Mouse (Mus musculus): Measurements from ENCODE around the gene Sez6l2. TPM values are rescaled to one million over a fixed set of nuclear protein-coding genes. Genes with fewer than 3 reads are reported as not detected.
A peak's percentile ranks its signal among the peaks of the same experiment; 100 is the strongest.

Gene Sez6l2
- polyA plus RNA-seq, 1 experiment from 2014 or later: 0.43 TPM

DNA sequence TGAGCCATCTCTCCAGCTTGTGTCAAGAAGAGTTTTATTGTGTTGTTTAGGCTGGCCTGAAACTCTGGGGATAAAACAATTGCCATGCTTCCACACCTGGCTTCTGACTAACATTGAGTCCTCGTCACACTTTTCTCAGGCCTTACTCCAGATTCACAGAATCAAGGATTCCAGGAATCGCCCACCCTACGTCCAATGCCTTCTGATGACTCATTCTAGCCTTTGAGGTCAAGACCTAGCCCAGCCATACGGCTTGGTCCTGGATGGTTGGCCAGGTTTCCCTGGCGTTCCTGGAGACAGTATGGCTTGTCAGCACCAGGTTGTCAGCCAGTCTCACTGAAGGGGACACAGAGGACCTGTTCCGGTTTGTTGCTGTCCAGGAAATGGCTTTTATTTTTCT is 62.0 kb downstream of the Sez6l2 start:
- H3K36me3 ChIP-seq (replicated peaks; ENCODE audit: insufficient read depth, low read length): peaks cover 8% of the 10 kb centered on the region; the same call in 1 of the 2 replicates
- ATAC-seq (no peak), DNase-seq (no peak)
- H3K9ac ChIP-seq (replicated peaks): no peak overlapping the region
- H3K4me3 ChIP-seq (ENCODE audit: low read depth, low read length): no peak overlapping the region
- 87% methylated on average over 6 of the region's 6 CpGs for WGBS (ENCODE audit: insufficient replicate concordance)
- H3K9me3 ChIP-seq (ENCODE audit: low read length): no peaks in the 10 kb centered on the region
- no peak overlapping the region for H3K4me2 ChIP-seq (ENCODE audit: low read depth, low read length)
- TF ChIP-seq EP300 (IDR thresholded peaks at IDR 0.05; ENCODE audit: low read depth): no peak
- no peak for TF ChIP-seq CTCF (IDR thresholded peaks at IDR 0.05; ENCODE audit: low read depth)
- no peaks in the 10 kb centered on the region for H3K27me3 ChIP-seq (ENCODE audit: insufficient read depth, low read length)
- no peak overlapping the region for H3K27ac ChIP-seq (ENCODE audit: low read depth)
- H3K4me1 ChIP-seq (ENCODE audit: insufficient read depth): peaks cover 51% of the 10 kb centered on the region

- Histone ChIP-seq H3K4me3 (ENCODE audit: low read depth, low read length) (no peak overlapping the region), H3K36me3 (replicated peaks; ENCODE audit: insufficient read depth, low read length) (peaks cover 8% of the 10 kb centered on the region; the same call in 1 of the 2 replicates), H3K9me3 (ENCODE audit: low read length) (no peaks in the 10 kb centered on the region), H3K4me2 (ENCODE audit: low read depth, low read length) (no peak overlapping the region), H3K27me3 (ENCODE audit: insufficient read depth, low read length) (no peaks in the 10 kb centered on the region), H3K9ac (replicated peaks) (no peak overlapping the region), H3K27ac (ENCODE audit: low read depth) (no peak overlapping the region), H3K4me1 (ENCODE audit: insufficient read depth) (peaks cover 52% of the 10 kb centered on the region)
- DNase-seq (no peak), ATAC-seq (no peak)
- WGBS (ENCODE audit: insufficient replicate concordance): 86% methylated on average over 10 of the region's 10 CpGs
- TF ChIP-seq CTCF (IDR thresholded peaks at IDR 0.05; ENCODE audit: low read depth) (no peak), EP300 (IDR thresholded peaks at IDR 0.05; ENCODE audit: low read depth) (no peak)
Measured at GRCm38 (mm10) chr7:127012845-127013244, 62.5 kb downstream of the Sez6l2 start.

GRCm38 (mm10) chr7:127013385-127013784 is 63.0 kb downstream of the Sez6l2 start:
- Histone ChIP-seq H3K9ac (replicated peaks) (peak overlapping the region; percentile 73), H3K9me3 (ENCODE audit: low read length) (no peaks in the 10 kb centered on the region), H3K4me3 (ENCODE audit: low read depth, low read length) (peak overlapping the region; percentile 70), H3K4me2 (ENCODE audit: low read depth, low read length) (peak overlapping the region; percentile 84), H3K27ac (ENCODE audit: low read depth) (no peak overlapping the region), H3K4me1 (ENCODE audit: insufficient read depth) (peaks cover 48% of the 10 kb centered on the region), H3K27me3 (ENCODE audit: insufficient read depth, low read length) (no peaks in the 10 kb centered on the region), H3K36me3 (replicated peaks; ENCODE audit: insufficient read depth, low read length) (peaks cover 8% of the 10 kb centered on the region; the same call in 1 of the 2 replicates)
- TF ChIP-seq CTCF (IDR thresholded peaks at IDR 0.05; ENCODE audit: low read depth): no peak
- TF ChIP-seq EP300 (IDR thresholded peaks at IDR 0.05; ENCODE audit: low read depth): no peak
- no peak for ATAC-seq
- 88% methylated on average over 6 of the region's 6 CpGs for WGBS (ENCODE audit: insufficient replicate concordance)
- no peak for DNase-seq

DNA sequence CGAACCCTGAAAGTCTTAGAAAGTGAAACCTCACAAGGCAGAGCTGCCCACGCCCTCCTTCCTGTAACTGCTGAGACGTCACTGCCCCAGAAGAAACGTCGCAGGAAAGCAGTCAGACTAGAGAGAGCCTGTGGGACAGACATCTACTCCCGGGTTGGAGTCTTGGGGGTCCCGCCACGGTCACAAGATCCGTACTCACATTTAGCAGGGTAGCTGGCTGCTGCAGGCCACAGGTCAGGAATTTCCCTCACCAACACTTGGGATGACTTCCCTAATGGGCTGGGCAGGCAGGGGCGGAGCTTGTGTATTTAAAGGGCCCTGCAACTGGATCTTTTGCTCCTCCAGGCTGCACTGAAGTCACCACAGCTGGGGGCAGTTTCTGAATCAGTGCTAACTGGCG is 64.0 kb downstream of the Sez6l2 start, which contains the start of gene Mvp:
TSS of gene Mvp (minus strand) at position 302 of the 400 bp plus-strand sequence.
- peaks cover 8% of the 10 kb centered on the region; the same call in 1 of the 2 replicates for H3K36me3 ChIP-seq (replicated peaks; ENCODE audit: insufficient read depth, low read length)
- TF ChIP-seq EP300 (IDR thresholded peaks at IDR 0.05; ENCODE audit: low read depth) (no peak), CTCF (IDR thresholded peaks at IDR 0.05; ENCODE audit: low read depth) (no peak)
- ATAC-seq (no peak), DNase-seq (peak; percentile 72)
- no peaks in the 10 kb centered on the region for H3K27me3 ChIP-seq (ENCODE audit: insufficient read depth, low read length)
- H3K4me2 ChIP-seq (ENCODE audit: low read depth, low read length): peak within 1 kb of the TSS; percentile 84
- WGBS (ENCODE audit: insufficient replicate concordance): 17% methylated on average over 11 of the region's 11 CpGs
- peak within 1 kb of the TSS; percentile 73 for H3K9ac ChIP-seq (replicated peaks)
- H3K9me3 ChIP-seq (ENCODE audit: low read length): no peaks in the 10 kb centered on the region
- peak within 1 kb of the TSS; percentile 70 for H3K4me3 ChIP-seq (ENCODE audit: low read depth, low read length)
- peaks cover 39% of the 10 kb centered on the region for H3K4me1 ChIP-seq (ENCODE audit: insufficient read depth)
- peak within 1 kb of the TSS; percentile 87 for H3K27ac ChIP-seq (ENCODE audit: low read depth)

DNA sequence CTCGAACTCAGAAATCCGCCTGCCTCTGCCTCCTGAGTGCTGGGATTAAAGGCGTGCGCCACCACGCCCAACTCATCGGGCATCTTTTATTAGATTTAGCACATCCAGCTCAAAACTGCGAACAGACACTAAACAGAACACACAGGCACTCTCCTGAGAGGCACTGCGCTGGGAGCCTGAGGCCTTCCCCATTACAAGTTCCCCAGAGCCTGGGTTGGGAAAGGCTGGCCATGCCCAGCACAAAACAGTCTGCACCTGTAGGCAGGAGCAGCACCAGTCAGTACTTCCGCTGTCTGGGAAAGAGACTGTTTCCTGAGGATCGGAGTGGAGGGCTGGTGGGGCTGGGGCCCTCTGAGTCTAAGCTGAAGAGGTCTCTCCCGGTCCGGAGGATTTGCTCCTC is 64.6 kb downstream of the Sez6l2 start:
- Histone ChIP-seq H3K9me3 (ENCODE audit: low read length) (no peaks in the 10 kb centered on the region), H3K9ac (replicated peaks) (no peak overlapping the region; the same call in 1 of the 2 replicates), H3K36me3 (replicated peaks; ENCODE audit: insufficient read depth, low read length) (peaks cover 8% of the 10 kb centered on the region; the same call in 1 of the 2 replicates), H3K27me3 (ENCODE audit: insufficient read depth, low read length) (no peaks in the 10 kb centered on the region), H3K4me2 (ENCODE audit: low read depth, low read length) (peak overlapping the region; percentile 84; the same call in 1 of the 2 replicates), H3K27ac (ENCODE audit: low read depth) (0 out of 2 replicates have a peak overlapping the region, but pooled peaks have one; percentile 3), H3K4me3 (ENCODE audit: low read depth, low read length) (no peak overlapping the region), H3K4me1 (ENCODE audit: insufficient read depth) (peaks cover 35% of the 10 kb centered on the region)
- ATAC-seq (no peak), DNase-seq (no peak)
- 91% methylated on average over 12 of the region's 12 CpGs for WGBS (ENCODE audit: insufficient replicate concordance)
- TF ChIP-seq CTCF (IDR thresholded peaks at IDR 0.05; ENCODE audit: low read depth): no peak
- TF ChIP-seq EP300 (IDR thresholded peaks at IDR 0.05; ENCODE audit: low read depth): no peak

DNA sequence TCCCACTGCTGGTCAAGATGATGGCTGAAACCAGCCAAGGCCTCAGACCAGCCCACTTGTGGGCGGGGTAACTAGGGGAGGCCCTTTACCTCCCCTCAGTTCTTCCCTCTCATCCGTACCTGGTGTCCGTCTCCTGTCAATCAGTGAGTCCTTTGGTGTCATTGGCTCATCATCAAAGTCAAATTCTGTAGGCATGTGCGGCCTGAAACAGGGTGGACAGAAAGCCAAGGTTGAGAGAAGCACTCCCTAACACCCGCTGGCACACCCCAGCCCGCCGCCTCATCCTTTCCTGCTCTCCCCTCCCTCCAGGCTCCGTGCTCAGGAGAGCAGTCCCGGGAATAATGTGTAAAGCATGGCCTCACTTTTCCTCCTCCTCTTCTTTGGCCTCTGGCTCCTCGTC is 65.7 kb downstream of the Sez6l2 start:
- peak; percentile 70 for DNase-seq
- peak; percentile 27 for ATAC-seq
- Histone ChIP-seq H3K9ac (replicated peaks) (peak overlapping the region; percentile 72), H3K9me3 (ENCODE audit: low read length) (no peaks in the 10 kb centered on the region), H3K4me1 (ENCODE audit: insufficient read depth) (peaks cover 38% of the 10 kb centered on the region), H3K4me2 (ENCODE audit: low read depth, low read length) (peak overlapping the region; percentile 83), H3K27me3 (ENCODE audit: insufficient read depth, low read length) (no peaks in the 10 kb centered on the region), H3K36me3 (replicated peaks; ENCODE audit: insufficient read depth, low read length) (peaks cover 8% of the 10 kb centered on the region; the same call in 1 of the 2 replicates), H3K4me3 (ENCODE audit: low read depth, low read length) (peak overlapping the region; percentile 73), H3K27ac (ENCODE audit: low read depth) (peak overlapping the region; percentile 87)
- WGBS (ENCODE audit: insufficient replicate concordance): 6% methylated on average over 10 of the region's 10 CpGs
- TF ChIP-seq CTCF (IDR thresholded peaks at IDR 0.05; ENCODE audit: low read depth) (no peak), EP300 (IDR thresholded peaks at IDR 0.05; ENCODE audit: low read depth) (no peak)

DNA sequence TGATC is 65.9 kb downstream of the Sez6l2 start, which contains the start of gene Pagr1b:
TSS of gene Pagr1b (minus strand) at position 4 of the 5 bp plus-strand sequence.
- no peak for TF ChIP-seq CTCF (IDR thresholded peaks at IDR 0.05; ENCODE audit: low read depth)
- TF ChIP-seq EP300 (IDR thresholded peaks at IDR 0.05; ENCODE audit: low read depth): no peak
- peak within 1 kb of the TSS; percentile 72 for H3K9ac ChIP-seq (replicated peaks)
- peaks cover 8% of the 10 kb centered on the region; the same call in 1 of the 2 replicates for H3K36me3 ChIP-seq (replicated peaks; ENCODE audit: insufficient read depth, low read length)
- H3K27ac ChIP-seq (ENCODE audit: low read depth): peak within 1 kb of the TSS; percentile 87
- H3K4me2 ChIP-seq (ENCODE audit: low read depth, low read length): peak within 1 kb of the TSS; percentile 83
- H3K4me1 ChIP-seq (ENCODE audit: insufficient read depth): peaks cover 40% of the 10 kb centered on the region
- no peaks in the 10 kb centered on the region for H3K27me3 ChIP-seq (ENCODE audit: insufficient read depth, low read length)
- DNase-seq: no peak
- ATAC-seq: no peak
- peak within 1 kb of the TSS; percentile 73 for H3K4me3 ChIP-seq (ENCODE audit: low read depth, low read length)
- no peaks in the 10 kb centered on the region for H3K9me3 ChIP-seq (ENCODE audit: low read length)

All from liver, postnatal 0 days (tissue).